In the genomic region with DNA sequence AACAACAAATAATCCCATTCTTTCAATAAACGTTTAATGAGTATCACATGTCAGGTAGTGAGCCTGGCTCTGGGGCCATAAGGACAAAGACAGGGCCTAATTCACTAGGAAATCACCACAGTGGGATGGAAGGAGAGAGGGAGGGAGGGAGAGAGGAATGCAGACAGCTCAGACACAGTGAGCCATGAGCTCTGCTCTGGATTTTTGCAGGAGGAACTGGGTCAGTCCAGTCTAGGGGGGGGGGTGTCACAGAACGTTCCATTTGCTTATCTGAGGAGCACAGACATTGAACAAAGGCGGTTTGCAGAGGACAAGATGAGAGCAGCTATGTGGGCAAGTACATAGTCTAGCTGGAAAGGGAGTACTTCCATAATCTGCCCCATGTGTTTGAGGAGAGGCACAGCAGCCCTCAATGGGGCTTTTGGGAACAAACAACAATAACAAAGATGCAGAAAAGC, we compare ENCODE assay signal across 8 mouse cellular contexts. TPM values are rescaled to one million over a fixed set of nuclear protein-coding genes. Genes with fewer than 3 reads are reported as not detected.
DNase-seq lines count a peak whose midpoint lies in the region; ATAC-seq lines count a peak whose summit lies in the region.

No protein-coding gene starts in this region.

- no peaks in the 10 kb centered on the region for H3K36me3 ChIP-seq in embryonic facial prominence, embryonic 11.5 days (replicated peaks; ENCODE audit: control insufficient read depth, insufficient read depth, low read depth, low read length)
- no peaks in the 10 kb centered on the region for H3K36me3 ChIP-seq in hindbrain, embryonic 16.5 days (ENCODE audit: control insufficient read depth, insufficient read depth, low read length)

- no peak overlapping the region for H3K4me2 ChIP-seq in embryonic facial prominence, embryonic 11.5 days (ENCODE audit: low read depth, low read length)
- no peak overlapping the region for H3K4me2 ChIP-seq in hindbrain, embryonic 16.5 days (ENCODE audit: low read length)

- DNase-seq in left cerebral cortex, postnatal 4 days, result peak; percentile 26
- DNase-seq in left cerebral cortex, adult 11 months (ENCODE audit: low spot score), result no peak
- peak; percentile 52 for DNase-seq in embryonic facial prominence, embryonic 11.5 days (ENCODE audit: low spot score)
- DNase-seq in neural tube, embryonic 10.5 days (ENCODE audit: extremely low spot score, low spot score), result peak; percentile 37
- DNase-seq in gastrocnemius, postnatal 25 days, result no peak
- DNase-seq in left cerebral cortex, adult 9 months (ENCODE audit: low spot score in 2 of 2), result no peak
- no peak for DNase-seq in spleen, adult 12 weeks (ENCODE audit: low spot score)

- H3K9me3 ChIP-seq in embryonic facial prominence, embryonic 11.5 days (replicated peaks; ENCODE audit: control insufficient read depth, low read length), result no peaks in the 10 kb centered on the region
- no peaks in the 10 kb centered on the region for H3K9me3 ChIP-seq in hindbrain, embryonic 16.5 days (ENCODE audit: control insufficient read depth, low read length)

- H3K4me3 ChIP-seq in embryonic facial prominence, embryonic 11.5 days (ENCODE audit: low read depth, low read length), result no peak overlapping the region
- no peak overlapping the region for H3K4me3 ChIP-seq in hindbrain, embryonic 16.5 days (ENCODE audit: low read length)

- 0 out of 2 replicates have a peak, but pooled peaks have one; percentile 52 for ATAC-seq in embryonic facial prominence, embryonic 11.5 days (replicated peaks; ENCODE audit: insufficient number of reproducible peaks, low FRiP score, low TSS enrichment, low read depth)
- peak; percentile 62 for ATAC-seq in hindbrain, embryonic 16.5 days

- intact Hi-C loops in left cerebral cortex, postnatal 4 days (cut with DNase I), result no loop called here

- no peak overlapping the region for H3K27ac ChIP-seq in embryonic facial prominence, embryonic 11.5 days (replicated peaks; ENCODE audit: low read depth, low read length)
- H3K27ac ChIP-seq in hindbrain, embryonic 16.5 days (ENCODE audit: low read depth, low read length), result no peak overlapping the region

- no peaks in the 10 kb centered on the region for H3K27me3 ChIP-seq in embryonic facial prominence, embryonic 11.5 days (ENCODE audit: control insufficient read depth, insufficient read depth, low read length)
- no peaks in the 10 kb centered on the region for H3K27me3 ChIP-seq in hindbrain, embryonic 16.5 days (replicated peaks; ENCODE audit: control insufficient read depth, insufficient read depth, low read length)

- WGBS in embryonic facial prominence, embryonic 11.5 days, result 17% methylated on average over 3 of the region's 3 CpGs
- 19% methylated on average over 3 of the region's 3 CpGs for whole genome bisulfite sequencing in hindbrain, embryonic 16.5 days

- H3K9ac ChIP-seq in embryonic facial prominence, embryonic 11.5 days (replicated peaks; ENCODE audit: low read length), result no peak overlapping the region
- no peak overlapping the region for H3K9ac ChIP-seq in hindbrain, embryonic 16.5 days (ENCODE audit: low read depth, low read length)

- no peaks in the 10 kb centered on the region; the same call in 1 of the 2 replicates for H3K4me1 ChIP-seq in embryonic facial prominence, embryonic 11.5 days (ENCODE audit: control insufficient read depth, insufficient read depth, low read length)
- H3K4me1 ChIP-seq in hindbrain, embryonic 16.5 days (ENCODE audit: control insufficient read depth, insufficient read depth, low read depth, low read length), result peaks cover 8% of the 10 kb centered on the region

RNA-seq across cellular contexts. Expression of a gene that starts 24.7 kb away (rescaled TPM):
- total RNA-seq in left cerebral cortex, postnatal 4 days (2021), result 10 to 100 TPM; 26.3 to 33.6 TPM
- polyA plus RNA-seq in embryonic facial prominence, embryonic 11.5 days (2014; fragmentation: Nextera tagmentation; extraction: Ambion mirVana), result 42.2 and 43.8 TPM in 2 replicates
- 52.1 and 53.9 TPM in 2 replicates for polyA plus RNA-seq in hindbrain, embryonic 16.5 days (2015; fragmentation: Nextera tagmentation; extraction: Ambion mirVana)
- total RNA-seq in gastrocnemius, postnatal 25 days (2021), result 10 to 100 TPM; 12.2 to 17.5 TPM

Comparison
In these comparisons a context has a peak if more than half of its experiments do, and no peak if none do; other contexts are left out.
1. DNase-seq: peak in left cerebral cortex, postnatal 4 days (single experiment), embryonic facial prominence, embryonic 11.5 days (single experiment) and neural tube, embryonic 10.5 days (single experiment); none in left cerebral cortex, adult 11 months (single experiment), gastrocnemius, postnatal 25 days (single experiment), left cerebral cortex, adult 9 months (0 of 2) and spleen, adult 12 weeks (single experiment).